Mouse (Mus musculus) lung, postnatal 0 days (tissue): ENCODE data around the gene Dynlt1f.
"Not testable (repeated sequence)": the region's sequence is repeated elsewhere in the genome, so short reads cannot be mapped to it uniquely, and the experiment has no call there.

ENCODE experiments used
- CTCF ChIP-seq: IDR thresholded peaks from 2 replicates; pipeline ENCODE4 v1.5.1; 2016; ENCODE audit warnings: antibody characterized with exemption, mild to moderate bottlenecking
- EP300 ChIP-seq: IDR thresholded peaks from 2 replicates; pipeline ENCODE4 v1.6.1; 2016; ENCODE audit warnings: antibody characterized with exemption, mild to moderate bottlenecking, control low read depth

GRCm38 (mm10) chr17:6668522-6668921 is 12.8 kb upstream of the Dynlt1f start:
- TF ChIP-seq CTCF, EP300: not testable (repeated sequence)
